Mouse (Mus musculus) limb, embryonic 12.5 days (tissue): Measurements from ENCODE around the gene Aif1. TPM values are rescaled to one million over a fixed set of nuclear protein-coding genes. Genes with fewer than 3 reads are reported as not detected.

Experiments used
- ATAC-seq: fragments of 200-750 bp; cut with Nextera tagmentation; 2 replicates; pipeline ENCODE4 v1.8.0; 2017; ENCODE audit warnings: low read depth, moderate TSS enrichment; ENCODE audit not compliant: insufficient number of reproducible peaks, insufficient read depth, low FRiP score, low TSS enrichment
- H3K27ac ChIP-seq: fragments of 300-500 bp; sonication (generic); 2 replicates; pipeline ENCODE4 v1.5.1; 2016; ENCODE audit warnings: mild to moderate bottlenecking, moderate library complexity
- H3K27me3 ChIP-seq: fragments of 300-500 bp; sonication (generic); 2 replicates; pipeline ENCODE4 v1.6.1; 2016; ENCODE audit warnings: mild to moderate bottlenecking, moderate library complexity
- H3K36me3 ChIP-seq: fragments of 300-500 bp; sonication (generic); 2 replicates; pipeline ENCODE4 v1.6.1; 2016; ENCODE audit warnings: mild to moderate bottlenecking, moderate library complexity
- H3K4me1 ChIP-seq: fragments of 300-500 bp; sonication (generic); replicated peaks from 2 replicates; pipeline ENCODE4 v1.6.1; 2016
- H3K4me2 ChIP-seq: fragments of 300-500 bp; sonication (generic); 2 replicates; pipeline ENCODE4 v1.6.1; 2016; ENCODE audit warnings: mild to moderate bottlenecking, moderate library complexity
- H3K4me3 ChIP-seq: fragments of 300-500 bp; sonication (generic); replicated peaks from 2 replicates; pipeline ENCODE4 v1.5.1; 2016; ENCODE audit warnings: mild to moderate bottlenecking
- H3K9ac ChIP-seq: fragments of 300-500 bp; sonication (generic); replicated peaks from 2 replicates; pipeline ENCODE4 v1.6.1; 2016; ENCODE audit warnings: mild to moderate bottlenecking, moderate library complexity
- H3K9me3 ChIP-seq: fragments of 300-500 bp; sonication (generic); 2 replicates; pipeline ENCODE4 v1.6.1; 2016; ENCODE audit warnings: mild to moderate bottlenecking, moderate library complexity
- WGBS: fragments of 180-500 bp; shearing (Covaris S2); methylation state at CpG from one replicate; pipeline ENCODE4 v1.1.7; 2016; 5-methylcytosine and 5-hydroxymethylcytosine counted together
- polyA plus RNA-seq: library from polyadenylated mRNA; unstranded; fragments of >200 nt; fragmentation: Nextera tagmentation; extraction: Ambion mirVana; gene quantifications from 2 replicates; pipeline ENCODE4 v1.2.1, GENCODE M21; 2016

Gene Aif1
- polyA plus RNA-seq, 1 experiment from 2014 or later: 4.9 TPM

DNA sequence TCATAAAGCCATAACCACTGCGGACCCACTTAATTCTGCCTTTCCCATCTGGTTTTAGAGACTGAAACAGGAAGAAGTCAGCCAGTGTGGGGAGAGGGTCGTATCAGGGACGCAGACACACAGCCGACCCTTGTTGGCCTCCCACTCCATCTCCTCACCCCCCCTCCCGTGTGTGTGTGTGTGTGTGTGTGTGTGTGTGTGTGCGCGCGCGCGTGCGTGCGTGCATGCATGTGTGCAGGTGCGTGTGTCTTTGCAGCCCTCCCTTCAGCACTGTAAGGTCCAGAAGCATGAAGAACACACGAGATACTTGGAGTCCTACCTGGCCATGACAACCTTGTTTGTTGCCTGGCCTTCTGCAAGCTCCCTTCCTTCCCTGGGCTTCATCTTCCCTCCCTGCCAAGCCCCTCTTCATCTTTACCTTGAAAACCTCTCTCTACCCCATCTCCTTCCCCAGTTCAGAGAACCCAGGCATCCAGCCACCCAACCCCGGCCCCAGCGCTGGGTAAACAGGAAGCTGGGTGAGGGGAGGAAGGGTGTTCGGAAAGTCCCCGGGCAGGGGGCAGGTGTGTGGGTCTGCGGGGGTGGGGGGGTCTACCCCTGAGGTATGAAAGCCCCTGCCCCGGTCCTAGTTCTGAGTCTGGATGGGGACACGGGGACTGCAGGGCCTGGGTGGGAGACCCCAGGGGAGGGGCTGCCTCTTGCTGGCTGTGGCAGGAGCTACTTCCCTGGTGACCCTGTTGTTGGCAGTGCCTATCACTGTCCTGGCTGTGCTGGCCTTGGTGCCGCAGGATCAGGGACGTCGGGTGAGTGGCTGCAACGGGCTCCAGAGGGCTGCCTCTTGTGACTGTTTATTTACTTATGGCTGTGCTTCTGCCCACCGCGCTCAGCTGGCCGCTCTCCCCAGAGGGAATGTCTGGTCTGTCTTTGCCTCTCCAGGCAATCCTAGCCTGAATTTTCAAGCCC, 18.3 kb upstream of the Aif1 start, which contains the start of gene Ltb:
Gene Ltb, plus strand, starts transcription at position 559 of the 963 bp plus-strand sequence.
- Histone ChIP-seq H3K4me3 (peak within 1 kb of the TSS; percentile 43), H3K4me2 (peak within 1 kb of the TSS; percentile 74), H3K36me3 (no peaks in the 10 kb centered on the region), H3K4me1 (peaks cover 21% of the 10 kb centered on the region), H3K9me3 (no peaks in the 10 kb centered on the region), H3K27me3 (peaks cover 53% of the 10 kb centered on the region), H3K27ac (no peak within 1 kb of the TSS), H3K9ac (peak within 1 kb of the TSS; percentile 45; the same call in 1 of the 2 replicates)
- WGBS: 62% methylated on average over 28 of the region's 28 CpGs
- no peak for ATAC-seq

DNA sequence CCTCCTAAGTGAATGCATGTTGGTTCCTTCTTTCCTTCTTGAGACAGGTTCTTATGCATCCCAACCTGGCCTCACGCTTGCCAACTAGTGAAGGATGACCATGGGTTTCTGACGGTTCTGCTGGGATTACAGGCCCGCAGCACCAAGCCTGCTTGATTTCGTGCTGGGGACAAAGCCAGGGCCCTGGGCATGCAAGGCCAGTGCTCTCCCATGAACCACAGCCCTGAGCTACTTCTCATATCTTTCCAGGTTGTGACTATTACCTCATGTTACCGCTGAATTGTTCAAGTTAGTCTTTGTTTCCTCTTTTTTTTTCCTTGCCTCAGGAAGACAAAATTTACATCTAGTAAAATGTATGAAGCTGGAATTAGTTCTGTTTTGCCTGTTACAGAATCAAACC, 17.1 kb upstream of the Aif1 start:
- no peak for ATAC-seq
- H3K27ac ChIP-seq: no peak overlapping the region
- peaks cover 21% of the 10 kb centered on the region for H3K4me1 ChIP-seq
- 83% methylated on average over 5 of the region's 5 CpGs for WGBS
- no peak overlapping the region for H3K4me2 ChIP-seq
- no peaks in the 10 kb centered on the region for H3K9me3 ChIP-seq
- no peak overlapping the region for H3K9ac ChIP-seq
- H3K27me3 ChIP-seq: peaks cover 42% of the 10 kb centered on the region
- no peaks in the 10 kb centered on the region for H3K36me3 ChIP-seq
- no peak overlapping the region for H3K4me3 ChIP-seq

DNA sequence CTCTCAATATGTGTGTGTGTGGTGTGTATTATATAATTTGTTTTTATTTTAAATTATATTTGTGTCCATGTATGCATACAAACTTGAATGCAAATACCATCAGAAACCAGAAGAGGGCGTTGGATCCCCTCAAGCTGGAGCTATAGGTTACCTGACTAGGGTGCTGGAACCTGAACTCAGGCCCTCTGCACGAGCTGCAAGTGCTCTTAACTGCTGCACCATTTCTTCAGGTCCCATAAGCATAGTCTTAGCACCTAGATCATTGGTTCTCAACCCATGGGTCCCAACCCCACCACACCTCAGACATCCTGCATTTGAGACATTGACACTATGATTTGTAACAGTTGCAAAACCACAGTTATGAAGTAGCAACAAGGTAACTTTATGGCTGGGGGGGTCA, 15.9 kb upstream of the Aif1 start:
- Histone ChIP-seq H3K36me3 (no peaks in the 10 kb centered on the region), H3K9ac (no peak overlapping the region), H3K4me2 (no peak overlapping the region), H3K4me3 (no peak overlapping the region), H3K27me3 (peaks cover 34% of the 10 kb centered on the region), H3K9me3 (no peaks in the 10 kb centered on the region), H3K4me1 (peaks cover 22% of the 10 kb centered on the region), H3K27ac (no peak overlapping the region)
- no peak for ATAC-seq
- 48% methylated on average over 2 of the region's 2 CpGs for WGBS

DNA sequence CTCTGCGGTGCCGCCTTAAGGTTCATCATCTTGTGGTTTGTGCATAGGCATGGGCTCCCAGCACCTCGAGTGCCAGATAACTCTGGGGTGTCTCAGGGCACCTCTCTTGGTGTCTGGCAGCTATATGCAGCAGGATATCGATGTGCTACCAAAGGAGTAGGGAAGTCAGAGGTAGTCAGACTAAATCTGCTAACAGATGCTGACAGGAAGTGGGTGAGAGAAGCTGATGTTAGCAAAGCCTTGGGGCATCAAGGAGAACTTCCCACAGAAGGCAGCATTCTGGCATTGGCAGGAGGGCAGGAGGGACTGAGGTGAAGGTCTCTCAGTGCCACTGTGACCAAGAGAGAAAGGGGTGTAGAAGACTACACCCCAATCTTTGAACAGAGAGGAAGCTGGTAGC, 14.2 kb upstream of the Aif1 start:
- Histone ChIP-seq H3K4me3 (no peak overlapping the region), H3K36me3 (no peaks in the 10 kb centered on the region), H3K27me3 (peaks cover 17% of the 10 kb centered on the region), H3K4me1 (peaks cover 18% of the 10 kb centered on the region), H3K4me2 (no peak overlapping the region), H3K9ac (no peak overlapping the region), H3K9me3 (no peaks in the 10 kb centered on the region), H3K27ac (no peak overlapping the region)
- 75% methylated on average over 4 of the region's 4 CpGs for WGBS
- no peak for ATAC-seq

DNA sequence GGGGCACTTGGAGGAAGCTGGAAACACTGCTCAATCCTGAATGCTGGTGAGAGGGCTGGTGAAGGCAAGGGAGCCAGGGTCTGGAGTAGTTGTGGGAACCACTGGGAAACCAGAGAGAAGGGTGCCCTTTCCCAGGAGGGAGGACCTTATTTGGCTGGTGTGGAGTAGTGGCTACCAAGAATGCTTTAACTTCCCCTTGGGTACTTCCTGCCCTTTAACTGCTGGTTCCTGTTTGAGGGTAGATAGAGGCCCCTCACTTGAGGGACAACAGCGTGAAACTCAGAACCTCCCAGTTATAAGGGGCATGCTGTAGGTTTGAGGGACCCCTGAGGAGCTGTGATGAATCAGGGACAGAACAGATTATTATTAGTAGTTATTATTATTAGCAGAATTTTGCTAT, 13.3 kb upstream of the Aif1 start:
- no peak for ATAC-seq
- H3K27me3 ChIP-seq: peaks cover 8% of the 10 kb centered on the region
- H3K4me3 ChIP-seq: no peak overlapping the region
- peaks cover 12% of the 10 kb centered on the region for H3K4me1 ChIP-seq
- H3K9me3 ChIP-seq: no peaks in the 10 kb centered on the region
- H3K9ac ChIP-seq: no peak overlapping the region
- no peak overlapping the region for H3K4me2 ChIP-seq
- WGBS: 55% methylated on average over 1 of the region's 1 CpGs
- no peaks in the 10 kb centered on the region for H3K36me3 ChIP-seq
- H3K27ac ChIP-seq: no peak overlapping the region

DNA sequence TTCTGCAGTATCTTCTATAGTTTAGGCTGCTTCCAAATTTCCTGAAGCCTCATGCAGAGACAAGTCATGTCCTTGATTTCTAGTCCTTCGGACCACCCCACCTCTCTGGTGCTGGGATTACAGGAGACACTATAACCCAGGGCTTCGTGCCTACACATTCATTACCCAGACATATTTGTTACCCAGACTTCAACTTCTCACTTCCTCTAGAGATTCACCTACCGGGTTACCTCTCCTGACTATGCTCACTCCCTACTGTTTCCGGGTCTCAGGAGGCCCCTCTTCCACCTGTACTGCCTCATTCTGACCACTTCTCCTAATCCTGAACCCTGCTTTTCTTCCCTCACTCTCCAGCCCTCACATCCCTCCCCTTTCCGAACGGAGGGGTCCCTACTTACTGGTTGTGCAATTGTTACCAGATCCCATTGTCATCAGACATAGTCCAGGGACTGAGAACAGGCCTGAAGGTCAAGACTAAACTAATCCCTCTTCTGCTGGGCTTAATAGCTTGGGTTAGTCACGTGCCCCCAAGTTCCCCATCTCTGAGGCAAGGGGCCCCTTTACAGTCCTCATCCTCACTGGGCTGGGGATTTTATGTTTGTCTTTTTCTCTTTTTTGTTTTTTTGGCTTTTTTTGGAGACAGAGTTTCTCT, 12.2 kb upstream of the Aif1 start, which contains the start of gene Lst1:
Gene Lst1, minus strand, starts transcription at position 481 of the 652 bp plus-strand sequence.
- Histone ChIP-seq H3K9me3 (no peaks in the 10 kb centered on the region), H3K27me3 (no peaks in the 10 kb centered on the region; the same call in 1 of the 2 replicates), H3K36me3 (no peaks in the 10 kb centered on the region), H3K9ac (no peak within 1 kb of the TSS), H3K4me3 (no peak within 1 kb of the TSS), H3K27ac (peak within 1 kb of the TSS; percentile 56; the same call in 1 of the 2 replicates), H3K4me2 (no peak within 1 kb of the TSS), H3K4me1 (0 out of 2 replicates have a peak, but pooled peaks cover 8% of the 10 kb centered on the region)
- 73% methylated on average over 7 of the region's 7 CpGs for WGBS
- ATAC-seq: no peak

DNA sequence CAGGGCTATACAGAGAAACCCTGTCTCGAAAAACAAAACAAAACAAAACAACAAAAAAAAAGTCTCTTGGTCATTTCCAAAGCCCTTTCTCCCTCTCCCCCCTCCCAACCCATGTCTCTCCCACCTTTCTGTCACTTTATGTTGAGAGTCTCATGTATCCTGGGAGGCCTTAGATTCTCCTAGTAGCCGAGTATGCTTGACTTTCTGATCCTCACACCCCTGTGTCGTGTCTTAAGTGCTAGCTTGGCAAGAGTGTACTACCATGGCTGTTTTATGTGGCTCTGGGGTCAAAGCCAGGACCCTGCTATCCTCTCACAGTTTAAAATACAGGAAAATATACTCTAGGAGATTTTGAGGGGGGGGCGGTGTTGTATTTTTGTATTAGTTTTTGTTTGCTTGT, 11.5 kb upstream of the Aif1 start:
- Histone ChIP-seq H3K27ac (peak overlapping the region; percentile 56; the same call in 1 of the 2 replicates), H3K36me3 (no peaks in the 10 kb centered on the region), H3K4me3 (no peak overlapping the region), H3K4me1 (0 out of 2 replicates have a peak, but pooled peaks cover 8% of the 10 kb centered on the region), H3K27me3 (no peaks in the 10 kb centered on the region), H3K9ac (no peak overlapping the region), H3K9me3 (no peaks in the 10 kb centered on the region), H3K4me2 (no peak overlapping the region)
- 66% methylated on average over 4 of the region's 4 CpGs for WGBS
- no peak for ATAC-seq

DNA sequence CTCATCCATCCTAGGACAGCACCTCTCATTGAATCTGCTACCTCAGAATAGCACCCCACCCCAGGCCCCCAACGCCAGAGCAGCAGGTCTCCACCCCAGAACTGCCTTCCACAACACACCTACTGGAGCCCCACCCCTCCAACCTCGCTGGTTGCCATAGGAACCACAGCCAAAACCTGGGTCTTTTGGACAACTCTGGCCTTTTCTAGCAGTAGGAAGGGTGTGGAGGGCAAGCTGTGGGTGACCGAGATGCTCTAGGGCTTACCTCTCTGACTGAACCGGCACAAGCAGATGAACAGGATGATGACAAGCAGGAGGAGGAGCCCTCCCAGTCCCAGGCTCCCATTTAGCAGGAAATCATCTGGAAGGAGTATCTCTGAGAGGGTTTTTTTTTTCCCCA, 10.8 kb upstream of the Aif1 start:
- peak overlapping the region; percentile 55 for H3K4me2 ChIP-seq
- no peak for ATAC-seq
- 4% methylated on average over 4 of the region's 4 CpGs for WGBS
- no peaks in the 10 kb centered on the region for H3K27me3 ChIP-seq
- H3K27ac ChIP-seq: peak overlapping the region; percentile 87
- 0 out of 2 replicates have a peak, but pooled peaks cover 8% of the 10 kb centered on the region for H3K4me1 ChIP-seq
- H3K4me3 ChIP-seq: peak overlapping the region; percentile 39
- no peaks in the 10 kb centered on the region for H3K9me3 ChIP-seq
- H3K36me3 ChIP-seq: no peaks in the 10 kb centered on the region
- peak overlapping the region; percentile 24; the same call in 1 of the 2 replicates for H3K9ac ChIP-seq

DNA sequence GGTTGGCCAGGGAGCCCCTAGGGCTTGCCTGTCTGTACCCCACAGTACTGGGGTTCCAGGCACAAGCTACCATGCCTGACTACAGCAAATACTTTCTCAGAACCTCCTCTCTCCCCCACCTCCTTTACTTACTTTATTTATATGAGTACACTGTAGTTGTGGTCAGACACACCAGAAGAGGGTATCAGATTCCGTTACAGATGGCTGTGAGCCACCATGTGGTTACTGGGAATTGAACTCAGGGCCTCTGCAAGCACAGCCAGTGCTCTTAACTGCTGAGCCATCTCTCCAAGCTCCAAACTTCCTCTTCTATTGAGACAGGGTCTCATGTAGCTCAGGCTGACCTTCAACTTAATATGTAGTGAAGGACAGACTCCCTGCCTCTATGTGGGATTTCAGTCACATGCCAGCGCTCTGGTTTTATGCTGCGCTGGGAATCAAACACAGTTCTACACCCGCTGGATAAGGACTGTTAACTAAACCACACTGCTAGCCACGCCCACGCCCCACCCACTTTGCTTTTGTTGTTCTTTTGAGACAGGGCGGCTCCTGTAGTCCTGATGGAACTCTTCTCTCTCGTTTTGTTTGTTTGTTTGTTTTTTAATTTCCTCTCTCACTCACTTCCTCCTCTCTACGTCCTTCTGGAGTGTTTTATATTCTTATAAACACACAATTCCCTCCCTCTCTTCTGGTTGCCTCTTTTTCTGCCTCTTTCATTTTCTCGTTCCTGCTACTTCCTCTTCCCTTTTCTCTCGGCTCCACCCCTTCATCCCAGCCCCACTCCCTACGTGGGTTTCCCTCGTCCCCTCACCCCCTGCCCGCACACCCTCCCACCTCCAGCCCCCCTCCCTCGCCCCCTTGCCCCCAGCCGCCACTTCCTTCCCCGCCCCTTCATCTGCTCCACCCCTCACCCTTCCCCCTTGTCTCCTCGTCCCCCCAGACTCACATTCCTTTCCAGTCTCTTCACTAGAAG, 10.1 kb upstream of the Aif1 start:
- Histone ChIP-seq H3K27me3 (no peaks in the 10 kb centered on the region), H3K4me1 (0 out of 2 replicates have a peak, but pooled peaks cover 8% of the 10 kb centered on the region), H3K27ac (peak overlapping the region; percentile 87), H3K9me3 (no peaks in the 10 kb centered on the region), H3K9ac (peak overlapping the region; percentile 24; the same call in 1 of the 2 replicates), H3K36me3 (no peaks in the 10 kb centered on the region), H3K4me2 (peak overlapping the region; percentile 55), H3K4me3 (peak overlapping the region; percentile 39)
- WGBS: 2% methylated on average over 18 of the region's 18 CpGs
- peak; percentile 34 for ATAC-seq

DNA sequence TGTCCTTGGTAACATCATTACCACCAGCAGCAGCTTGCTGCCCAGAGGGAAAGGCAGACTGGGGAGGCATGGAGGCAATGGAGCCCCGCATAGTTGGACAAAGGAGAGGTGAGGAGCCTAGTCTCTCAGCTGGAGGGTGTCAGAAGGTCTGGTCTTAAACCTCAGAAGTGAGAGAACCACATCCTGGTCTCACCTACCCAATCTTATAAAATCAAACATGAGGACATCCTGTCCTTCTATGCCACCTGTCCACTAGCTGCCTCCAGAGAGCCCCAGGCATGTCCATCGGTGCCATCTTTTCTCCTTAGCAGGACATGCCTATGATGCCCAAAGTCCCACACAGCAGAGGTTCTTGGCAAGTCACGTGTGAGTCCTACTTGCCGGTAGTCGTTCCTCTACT, 4.2 kb upstream of the Aif1 start:
- Histone ChIP-seq H3K27ac (no peak overlapping the region), H3K27me3 (no peaks in the 10 kb centered on the region), H3K4me3 (no peak overlapping the region), H3K9ac (no peak overlapping the region; the same call in 1 of the 2 replicates), H3K9me3 (no peaks in the 10 kb centered on the region), H3K36me3 (no peaks in the 10 kb centered on the region), H3K4me1 (no peaks in the 10 kb centered on the region), H3K4me2 (no peak overlapping the region)
- 84% methylated on average over 5 of the region's 5 CpGs for WGBS
- no peak for ATAC-seq
